Mouse (Mus musculus) kidney, embryonic 14.5 days (tissue): ENCODE measurements around the gene Kcnip4. TPM values are rescaled to one million over a fixed set of nuclear protein-coding genes. Genes with fewer than 3 reads are reported as not detected.

Experiments
- ATAC-seq: fragments of 200-750 bp; cut with Nextera tagmentation; 2 replicates; pipeline ENCODE4 v1.8.0; 2017; ENCODE audit warnings: moderate number of reproducible peaks, mild to moderate bottlenecking, moderate TSS enrichment, moderate library complexity; ENCODE audit not compliant: low FRiP score, low TSS enrichment
- H3K27ac ChIP-seq: fragments of 300-500 bp; sonication (generic); 2 replicates; pipeline ENCODE4 v1.5.1; 2014; ENCODE audit warnings: low read depth, mild to moderate bottlenecking, low read length, moderate library complexity, mixed read lengths
- H3K27me3 ChIP-seq: fragments of 300-500 bp; sonication (generic); 2 replicates; pipeline ENCODE4 v1.6.1; 2014; ENCODE audit warnings: mild to moderate bottlenecking, low read length; ENCODE audit not compliant: control insufficient read depth, insufficient read depth
- H3K36me3 ChIP-seq: fragments of 300-500 bp; sonication (generic); 2 replicates; pipeline ENCODE4 v1.6.1; 2014; ENCODE audit warnings: low read length, mixed read lengths; ENCODE audit not compliant: control insufficient read depth, insufficient read depth
- H3K4me1 ChIP-seq: fragments of 300-500 bp; sonication (generic); 2 replicates; pipeline ENCODE4 v1.6.1; 2014; ENCODE audit warnings: low read length, mixed read lengths; ENCODE audit not compliant: control insufficient read depth, insufficient read depth
- H3K4me2 ChIP-seq: fragments of 300-500 bp; sonication (generic); replicated peaks from 2 replicates; pipeline ENCODE4 v1.6.1; 2014; ENCODE audit warnings: low read depth, mild to moderate bottlenecking, low read length
- H3K4me3 ChIP-seq: fragments of 300-500 bp; sonication (generic); 2 replicates; pipeline ENCODE4 v1.5.1; 2014; ENCODE audit warnings: mild to moderate bottlenecking, low read length
- H3K9ac ChIP-seq: fragments of 300-500 bp; sonication (generic); 2 replicates; pipeline ENCODE4 v1.6.1; 2014; ENCODE audit warnings: low read depth, mild to moderate bottlenecking, low read length, moderate library complexity
- H3K9me3 ChIP-seq: fragments of 300-500 bp; sonication (generic); 2 replicates; pipeline ENCODE4 v1.6.1; 2016; ENCODE audit warnings: low read length; ENCODE audit not compliant: control insufficient read depth
- WGBS: fragments of 180-500 bp; shearing (Covaris S2); extraction: QIAGEN DNeasy Blood & Tissue Kit; methylation state at CpG from one replicate; pipeline ENCODE4 v1.1.7; 2014; 5-methylcytosine and 5-hydroxymethylcytosine counted together
- polyA plus RNA-seq: library from polyadenylated mRNA; unstranded; fragments of >200 nt; fragmentation: Nextera tagmentation; extraction: Ambion mirVana; gene quantifications from 2 replicates; pipeline ENCODE4 v1.2.1, GENCODE M21; 2014

Gene Kcnip4
- 0.61 and 1.4 TPM in 2 replicates for polyA plus RNA-seq

GRCm38 (mm10) chr5:49524394-49525241 lies at the start of gene Kcnip4:
Gene Kcnip4, minus strand, starts transcription at chr5:49524907.
- H3K9me3 ChIP-seq: no peaks in the 10 kb centered on the region
- H3K27me3 ChIP-seq: peaks cover 20% of the 10 kb centered on the region
- ATAC-seq: peak; percentile 90
- under 1% methylated on average over 46 of the region's 50 CpGs for WGBS
- peak within 1 kb of the TSS; percentile 45 for H3K4me3 ChIP-seq
- peak within 1 kb of the TSS; percentile 91 for H3K4me2 ChIP-seq
- H3K9ac ChIP-seq: peak within 1 kb of the TSS; percentile 40
- no peaks in the 10 kb centered on the region for H3K36me3 ChIP-seq
- H3K27ac ChIP-seq: no peak within 1 kb of the TSS
- no peaks in the 10 kb centered on the region for H3K4me1 ChIP-seq

GRCm38 (mm10) chr5:49571876-49572275 lies 47.2 kb upstream of the Kcnip4 start:
- ATAC-seq: no peak
- H3K27me3 ChIP-seq: no peaks in the 10 kb centered on the region
- WGBS: 84% methylated on average over 4 of the region's 4 CpGs
- no peak overlapping the region for H3K4me2 ChIP-seq
- no peak overlapping the region for H3K4me3 ChIP-seq
- no peak overlapping the region for H3K27ac ChIP-seq
- H3K36me3 ChIP-seq: no peaks in the 10 kb centered on the region
- H3K9ac ChIP-seq: no peak overlapping the region
- no peaks in the 10 kb centered on the region for H3K9me3 ChIP-seq
- no peaks in the 10 kb centered on the region for H3K4me1 ChIP-seq

- 97% methylated on average over 4 of the region's 4 CpGs for WGBS
- Histone ChIP-seq H3K36me3 (no peaks in the 10 kb centered on the region), H3K27me3 (no peaks in the 10 kb centered on the region), H3K27ac (no peak overlapping the region), H3K4me1 (no peaks in the 10 kb centered on the region), H3K9me3 (no peaks in the 10 kb centered on the region), H3K4me3 (no peak overlapping the region), H3K4me2 (no peak overlapping the region), H3K9ac (no peak overlapping the region)
- ATAC-seq: no peak
Measured at GRCm38 (mm10) chr5:49563751-49564150, 39.0 kb upstream of the Kcnip4 start.

GRCm38 (mm10) chr5:49557436-49557835 lies 32.7 kb upstream of the Kcnip4 start:
- Histone ChIP-seq H3K36me3 (no peaks in the 10 kb centered on the region), H3K27ac (no peak overlapping the region), H3K27me3 (no peaks in the 10 kb centered on the region), H3K4me2 (no peak overlapping the region), H3K4me3 (no peak overlapping the region), H3K9ac (no peak overlapping the region), H3K9me3 (no peaks in the 10 kb centered on the region), H3K4me1 (no peaks in the 10 kb centered on the region)
- WGBS: 81% methylated on average over 3 of the region's 3 CpGs
- no peak for ATAC-seq

GRCm38 (mm10) chr5:49547884-49548283 lies 23.2 kb upstream of the Kcnip4 start:
- no peaks in the 10 kb centered on the region for H3K27me3 ChIP-seq
- H3K4me3 ChIP-seq: no peak overlapping the region
- H3K4me1 ChIP-seq: no peaks in the 10 kb centered on the region
- no peak overlapping the region for H3K27ac ChIP-seq
- no peaks in the 10 kb centered on the region for H3K36me3 ChIP-seq
- no peak overlapping the region for H3K4me2 ChIP-seq
- no peaks in the 10 kb centered on the region for H3K9me3 ChIP-seq
- no peak for ATAC-seq
- 96% methylated on average over 3 of the region's 3 CpGs for WGBS
- H3K9ac ChIP-seq: no peak overlapping the region

GRCm38 (mm10) chr5:49529362-49529761 lies 4.7 kb upstream of the Kcnip4 start:
- 63% methylated on average over 8 of the region's 8 CpGs for WGBS
- no peaks in the 10 kb centered on the region for H3K36me3 ChIP-seq
- ATAC-seq: no peak
- H3K4me1 ChIP-seq: no peaks in the 10 kb centered on the region
- H3K4me3 ChIP-seq: no peak overlapping the region
- H3K9me3 ChIP-seq: no peaks in the 10 kb centered on the region
- H3K9ac ChIP-seq: no peak overlapping the region
- H3K27ac ChIP-seq: no peak overlapping the region
- peaks cover 13% of the 10 kb centered on the region for H3K27me3 ChIP-seq
- H3K4me2 ChIP-seq: no peak overlapping the region

- WGBS: 74% methylated on average over 4 of the region's 4 CpGs
- ATAC-seq: peak; percentile 14; the same call in 1 of the 2 replicates
- no peak overlapping the region for H3K4me2 ChIP-seq
- no peaks in the 10 kb centered on the region for H3K4me1 ChIP-seq
- H3K9ac ChIP-seq: no peak overlapping the region
- peaks cover 20% of the 10 kb centered on the region for H3K27me3 ChIP-seq
- H3K27ac ChIP-seq: no peak overlapping the region
- no peaks in the 10 kb centered on the region for H3K36me3 ChIP-seq
- no peak overlapping the region for H3K4me3 ChIP-seq
- H3K9me3 ChIP-seq: no peaks in the 10 kb centered on the region
Measured at GRCm38 (mm10) chr5:49525242-49525612, 520 bp upstream of the Kcnip4 start.

- H3K4me1 ChIP-seq: no peaks in the 10 kb centered on the region
- no peaks in the 10 kb centered on the region for H3K36me3 ChIP-seq
- peak overlapping the region; percentile 40; the same call in 1 of the 2 replicates for H3K9ac ChIP-seq
- peak overlapping the region; percentile 45 for H3K4me3 ChIP-seq
- H3K9me3 ChIP-seq: no peaks in the 10 kb centered on the region
- 4% methylated on average over 11 of the region's 11 CpGs for WGBS
- H3K4me2 ChIP-seq: peak overlapping the region; percentile 91
- ATAC-seq: no peak
- no peak overlapping the region for H3K27ac ChIP-seq
- peaks cover 20% of the 10 kb centered on the region for H3K27me3 ChIP-seq
Measured at GRCm38 (mm10) chr5:49523997-49524393, 712 bp downstream of the Kcnip4 start.

GRCm38 (mm10) chr5:49522986-49523385 lies 1.7 kb downstream of the Kcnip4 start:
- WGBS: 76% methylated on average over 4 of the region's 4 CpGs
- H3K36me3 ChIP-seq: no peaks in the 10 kb centered on the region
- H3K9ac ChIP-seq: no peak overlapping the region
- H3K27ac ChIP-seq: no peak overlapping the region
- H3K4me1 ChIP-seq: no peaks in the 10 kb centered on the region
- H3K4me2 ChIP-seq: no peak overlapping the region
- H3K4me3 ChIP-seq: no peak overlapping the region
- H3K27me3 ChIP-seq: peaks cover 20% of the 10 kb centered on the region
- no peak for ATAC-seq
- H3K9me3 ChIP-seq: no peaks in the 10 kb centered on the region
